Mouse (Mus musculus): ENCODE measurements around the gene Adad2. TPM values are rescaled to one million over a fixed set of nuclear protein-coding genes. Genes with fewer than 3 reads are reported as not detected.
A peak's percentile ranks its signal among the peaks of the same experiment; 100 is the strongest.

Adad2 gene
- polyA plus RNA-seq, 1 experiment from 2014 or later = 0.09 TPM

- Histone ChIP-seq H3K4me3 (ENCODE audit: low read depth, low read length) (peak overlapping the region; percentile 77), H3K4me1 (ENCODE audit: control insufficient read depth, insufficient read depth, low read length) (peaks cover 8% of the 10 kb centered on the region), H3K27me3 (replicated peaks; ENCODE audit: control insufficient read depth, insufficient read depth, low read length) (no peaks in the 10 kb centered on the region), H3K4me2 (ENCODE audit: low read length) (peak overlapping the region; percentile 92), H3K27ac (ENCODE audit: low read depth, low read length) (no peak overlapping the region), H3K9ac (ENCODE audit: low read length) (peak overlapping the region; percentile 84), H3K36me3 (ENCODE audit: control insufficient read depth, insufficient read depth, low read length) (peaks cover 34% of the 10 kb centered on the region), H3K9me3 (replicated peaks; ENCODE audit: control insufficient read depth, low read length) (no peaks in the 10 kb centered on the region)
- DNase-seq (ENCODE audit: low spot score) (no peak), ATAC-seq (peak; percentile 34; the same call in 1 of the 2 replicates)
- 40% methylated on average over 12 of the region's 12 CpGs for WGBS
These were observed 8.1 kb upstream of the Adad2 start for GRCm38 (mm10) chr8:119604398-119604803.

- peaks cover 29% of the 10 kb centered on the region for H3K36me3 ChIP-seq (ENCODE audit: control insufficient read depth, insufficient read depth, low read length)
- DNase-seq (ENCODE audit: low spot score) (peak; percentile 97), ATAC-seq (peak; percentile 87)
- peaks cover 8% of the 10 kb centered on the region for H3K4me1 ChIP-seq (ENCODE audit: control insufficient read depth, insufficient read depth, low read length)
- no peak within 1 kb of the TSS for H3K27ac ChIP-seq (ENCODE audit: low read depth, low read length)
- no peaks in the 10 kb centered on the region for H3K27me3 ChIP-seq (replicated peaks; ENCODE audit: control insufficient read depth, insufficient read depth, low read length)
- peak within 1 kb of the TSS; percentile 84 for H3K9ac ChIP-seq (ENCODE audit: low read length)
- H3K9me3 ChIP-seq (replicated peaks; ENCODE audit: control insufficient read depth, low read length) = no peaks in the 10 kb centered on the region
- peak within 1 kb of the TSS; percentile 92 for H3K4me2 ChIP-seq (ENCODE audit: low read length)
- H3K4me3 ChIP-seq (ENCODE audit: low read depth, low read length) = peak within 1 kb of the TSS; percentile 77
- WGBS = under 1% methylated on average over 23 of the region's 23 CpGs
These were observed 7.6 kb upstream of the Adad2 start, which contains the start of gene Taf1c for GRCm38 (mm10) chr8:119604996-119605395. Gene Taf1c (minus strand): TSS chr8:119605222.

- ATAC-seq (no peak), DNase-seq (ENCODE audit: low spot score) (no peak)
- Histone ChIP-seq H3K36me3 (ENCODE audit: control insufficient read depth, insufficient read depth, low read length) (peaks cover 16% of the 10 kb centered on the region), H3K9me3 (replicated peaks; ENCODE audit: control insufficient read depth, low read length) (no peaks in the 10 kb centered on the region), H3K9ac (ENCODE audit: low read length) (no peak overlapping the region), H3K27me3 (replicated peaks; ENCODE audit: control insufficient read depth, insufficient read depth, low read length) (no peaks in the 10 kb centered on the region), H3K4me3 (ENCODE audit: low read depth, low read length) (no peak overlapping the region), H3K27ac (ENCODE audit: low read depth, low read length) (no peak overlapping the region), H3K4me1 (ENCODE audit: control insufficient read depth, insufficient read depth, low read length) (peaks cover 8% of the 10 kb centered on the region), H3K4me2 (ENCODE audit: low read length) (no peak overlapping the region)
- 89% methylated on average over 2 of the region's 2 CpGs for WGBS
These were observed 6.3 kb upstream of the Adad2 start for GRCm38 (mm10) chr8:119606224-119606623.

GRCm38 (mm10) chr8:119615096-119615495 lies 2.5 kb downstream of the Adad2 start:
- no peaks in the 10 kb centered on the region for H3K27me3 ChIP-seq (replicated peaks; ENCODE audit: control insufficient read depth, insufficient read depth, low read length)
- H3K9me3 ChIP-seq (replicated peaks; ENCODE audit: control insufficient read depth, low read length) = no peaks in the 10 kb centered on the region
- H3K36me3 ChIP-seq (ENCODE audit: control insufficient read depth, insufficient read depth, low read length) = no peaks in the 10 kb centered on the region
- H3K27ac ChIP-seq (ENCODE audit: low read depth, low read length) = no peak overlapping the region
- H3K4me1 ChIP-seq (ENCODE audit: control insufficient read depth, insufficient read depth, low read length) = no peaks in the 10 kb centered on the region
- no peak for DNase-seq (ENCODE audit: low spot score)
- no peak overlapping the region for H3K4me3 ChIP-seq (ENCODE audit: low read depth, low read length)
- H3K4me2 ChIP-seq (ENCODE audit: low read length) = no peak overlapping the region
- 82% methylated on average over 14 of the region's 14 CpGs for WGBS
- no peak overlapping the region for H3K9ac ChIP-seq (ENCODE audit: low read length)
- no peak for ATAC-seq

GRCm38 (mm10) chr8:119616358-119616757 lies 3.8 kb downstream of the Adad2 start:
- DNase-seq (ENCODE audit: low spot score) (no peak), ATAC-seq (no peak)
- Histone ChIP-seq H3K4me1 (ENCODE audit: control insufficient read depth, insufficient read depth, low read length) (no peaks in the 10 kb centered on the region), H3K9me3 (replicated peaks; ENCODE audit: control insufficient read depth, low read length) (no peaks in the 10 kb centered on the region), H3K36me3 (ENCODE audit: control insufficient read depth, insufficient read depth, low read length) (no peaks in the 10 kb centered on the region), H3K9ac (ENCODE audit: low read length) (no peak overlapping the region), H3K4me3 (ENCODE audit: low read depth, low read length) (no peak overlapping the region), H3K4me2 (ENCODE audit: low read length) (no peak overlapping the region), H3K27me3 (replicated peaks; ENCODE audit: control insufficient read depth, insufficient read depth, low read length) (no peaks in the 10 kb centered on the region), H3K27ac (ENCODE audit: low read depth, low read length) (no peak overlapping the region)
- WGBS = 70% methylated on average over 7 of the region's 7 CpGs

- WGBS = 86% methylated on average over 4 of the region's 4 CpGs
- no peak overlapping the region for H3K4me3 ChIP-seq (ENCODE audit: low read depth, low read length)
These were observed 4.3 kb downstream of the Adad2 start for GRCm38 (mm10) chr8:119616811-119617210.

GRCm38 (mm10) chr8:119617586-119617985 lies 5.0 kb downstream of the Adad2 start:
- Histone ChIP-seq H3K27ac (ENCODE audit: low read depth, low read length) (no peak overlapping the region), H3K9me3 (replicated peaks; ENCODE audit: control insufficient read depth, low read length) (no peaks in the 10 kb centered on the region), H3K4me3 (ENCODE audit: low read depth, low read length) (no peak overlapping the region), H3K4me1 (ENCODE audit: control insufficient read depth, insufficient read depth, low read length) (no peaks in the 10 kb centered on the region), H3K36me3 (ENCODE audit: control insufficient read depth, insufficient read depth, low read length) (no peaks in the 10 kb centered on the region), H3K4me2 (ENCODE audit: low read length) (no peak overlapping the region), H3K9ac (ENCODE audit: low read length) (no peak overlapping the region), H3K27me3 (replicated peaks; ENCODE audit: control insufficient read depth, insufficient read depth, low read length) (no peaks in the 10 kb centered on the region)
- WGBS = 88% methylated on average over 5 of the region's 5 CpGs
- DNase-seq (ENCODE audit: low spot score) (no peak), ATAC-seq (no peak)

More at GRCm38 (mm10) chr8:119616811-119617210, 4.3 kb downstream of the Adad2 start:
- H3K36me3 ChIP-seq (ENCODE audit: control insufficient read depth, insufficient read depth, low read length) = no peaks in the 10 kb centered on the region
- H3K4me1 ChIP-seq (ENCODE audit: control insufficient read depth, insufficient read depth, low read length) = no peaks in the 10 kb centered on the region
- ATAC-seq (no peak), DNase-seq (ENCODE audit: low spot score) (no peak)
- H3K9ac ChIP-seq (ENCODE audit: low read length) = no peak overlapping the region
- no peak overlapping the region for H3K27ac ChIP-seq (ENCODE audit: low read depth, low read length)
- no peaks in the 10 kb centered on the region for H3K27me3 ChIP-seq (replicated peaks; ENCODE audit: control insufficient read depth, insufficient read depth, low read length)
- H3K9me3 ChIP-seq (replicated peaks; ENCODE audit: control insufficient read depth, low read length) = no peaks in the 10 kb centered on the region
- H3K4me2 ChIP-seq (ENCODE audit: low read length) = no peak overlapping the region

- DNase-seq (ENCODE audit: low spot score) (no peak), ATAC-seq (no peak)
- H3K27me3 ChIP-seq (replicated peaks; ENCODE audit: control insufficient read depth, insufficient read depth, low read length) = no peaks in the 10 kb centered on the region
- no peak overlapping the region for H3K27ac ChIP-seq (ENCODE audit: low read depth, low read length)
- H3K9ac ChIP-seq (ENCODE audit: low read length) = no peak overlapping the region
- no peak overlapping the region for H3K4me2 ChIP-seq (ENCODE audit: low read length)
- H3K9me3 ChIP-seq (replicated peaks; ENCODE audit: control insufficient read depth, low read length) = no peaks in the 10 kb centered on the region
- H3K36me3 ChIP-seq (ENCODE audit: control insufficient read depth, insufficient read depth, low read length) = no peaks in the 10 kb centered on the region
- H3K4me1 ChIP-seq (ENCODE audit: control insufficient read depth, insufficient read depth, low read length) = no peaks in the 10 kb centered on the region
- H3K4me3 ChIP-seq (ENCODE audit: low read depth, low read length) = no peak overlapping the region
- WGBS = 79% methylated on average over 5 of the region's 5 CpGs
These were observed 6.3 kb downstream of the Adad2 start for GRCm38 (mm10) chr8:119618887-119619286.

- Histone ChIP-seq H3K36me3 (ENCODE audit: control insufficient read depth, insufficient read depth, low read length) (no peaks in the 10 kb centered on the region), H3K9me3 (replicated peaks; ENCODE audit: control insufficient read depth, low read length) (no peaks in the 10 kb centered on the region), H3K4me2 (ENCODE audit: low read length) (no peak overlapping the region), H3K4me3 (ENCODE audit: low read depth, low read length) (no peak overlapping the region), H3K27ac (ENCODE audit: low read depth, low read length) (no peak overlapping the region), H3K27me3 (replicated peaks; ENCODE audit: control insufficient read depth, insufficient read depth, low read length) (no peaks in the 10 kb centered on the region; the same call in 1 of the 2 replicates), H3K9ac (ENCODE audit: low read length) (no peak overlapping the region), H3K4me1 (ENCODE audit: control insufficient read depth, insufficient read depth, low read length) (no peaks in the 10 kb centered on the region)
- DNase-seq (ENCODE audit: low spot score) = no peak
- WGBS = 75% methylated on average over 6 of the region's 6 CpGs
- ATAC-seq = no peak
These were observed 7.7 kb downstream of the Adad2 start for GRCm38 (mm10) chr8:119620116-119620840.
